Mouse (Mus musculus): Measurements from ENCODE around the gene Hoxd3. TPM values are rescaled to one million over a fixed set of nuclear protein-coding genes. Genes with fewer than 3 reads are reported as not detected.

Hoxd3 gene
- polyA plus RNA-seq, 1 experiment: 0.54 TPM

DNA sequence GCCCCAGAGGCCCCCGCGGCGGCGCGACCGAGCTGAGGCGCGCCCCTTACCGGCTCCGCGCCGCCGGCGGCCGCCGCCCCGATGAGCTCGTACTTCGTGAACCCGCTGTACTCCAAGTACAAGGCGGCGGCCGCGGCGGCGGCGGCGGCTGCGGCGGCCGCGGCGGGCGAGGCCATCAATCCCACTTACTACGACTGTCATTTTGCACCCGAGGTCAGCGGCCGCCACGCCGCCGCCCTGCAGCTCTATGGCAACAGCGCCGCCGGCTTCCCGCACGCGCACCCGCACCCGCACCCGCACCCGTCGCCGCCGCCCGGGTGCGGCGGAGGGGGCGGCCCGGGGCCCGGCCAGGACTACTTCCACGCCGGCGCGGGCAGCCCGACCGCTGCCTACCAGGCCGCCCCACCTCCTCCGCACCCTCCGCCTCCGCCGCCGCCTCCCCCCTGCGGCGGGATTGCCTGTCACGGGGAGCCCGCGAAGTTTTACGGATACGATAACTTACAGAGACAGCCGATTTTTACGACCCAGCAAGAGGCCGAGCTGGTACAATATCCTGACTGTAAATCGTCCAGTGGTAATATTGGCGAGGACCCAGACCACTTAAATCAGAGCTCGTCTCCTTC lies 6.1 kb upstream of the Hoxd3 start:
- no peak overlapping the region for H3K27ac ChIP-seq (ENCODE audit: control insufficient read depth, insufficient read depth, low read length)
- H3K27me3 ChIP-seq (ENCODE audit: control insufficient read depth, insufficient read depth, low read length): peaks cover 19% of the 10 kb centered on the region
- TF ChIP-seq POLR2A (IDR thresholded peaks at IDR 0.05; ENCODE audit: control insufficient read depth, extremely low read depth, insufficient read depth, low read length, poor library complexity): no peak
- TF ChIP-seq CTCF (IDR thresholded peaks at IDR 0.05; ENCODE audit: borderline replicate concordance, control insufficient read depth, extremely low read depth, insufficient read depth, low read length, poor library complexity): no peak
- peaks cover 11% of the 10 kb centered on the region for H3K4me1 ChIP-seq (replicated peaks; ENCODE audit: control insufficient read depth, insufficient read depth, low read length)
- under 1% methylated on average over 84 of the region's 85 CpGs for WGBS
- no peak overlapping the region for H3K4me3 ChIP-seq (ENCODE audit: control insufficient read depth, insufficient read depth, low read length)
- H3K36me3 ChIP-seq (ENCODE audit: control insufficient read depth, insufficient read depth, low read length): no peaks in the 10 kb centered on the region
- no peak for DNase-seq

DNA sequence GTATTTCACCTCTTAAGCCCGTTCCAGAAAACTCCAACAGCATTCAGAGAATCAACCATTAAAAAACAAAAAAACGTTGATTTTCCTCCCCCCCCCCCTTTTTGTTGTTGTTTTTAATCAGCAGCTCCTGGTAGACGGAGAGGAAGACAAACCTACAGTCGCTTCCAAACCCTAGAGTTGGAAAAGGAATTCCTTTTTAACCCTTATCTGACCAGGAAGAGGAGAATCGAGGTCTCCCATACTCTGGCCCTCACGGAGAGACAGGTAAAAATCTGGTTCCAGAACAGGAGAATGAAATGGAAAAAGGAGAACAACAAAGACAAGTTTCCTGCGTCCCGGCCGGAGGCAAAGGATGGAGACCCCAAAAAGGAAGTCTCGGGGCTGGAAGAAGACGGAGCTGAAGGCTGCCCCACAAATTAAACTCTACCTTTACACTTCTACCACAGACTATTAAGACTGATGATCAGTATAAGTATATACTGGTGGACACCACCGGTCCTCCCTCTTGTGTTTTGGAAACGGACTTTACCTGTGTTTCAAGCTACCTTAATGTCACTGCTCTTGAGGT lies 5.2 kb upstream of the Hoxd3 start:
- no peaks in the 10 kb centered on the region for H3K36me3 ChIP-seq (ENCODE audit: control insufficient read depth, insufficient read depth, low read length)
- DNase-seq: no peak
- peaks cover 21% of the 10 kb centered on the region for H3K27me3 ChIP-seq (ENCODE audit: control insufficient read depth, insufficient read depth, low read length)
- TF ChIP-seq POLR2A (IDR thresholded peaks at IDR 0.05; ENCODE audit: control insufficient read depth, extremely low read depth, insufficient read depth, low read length, poor library complexity) (no peak), CTCF (IDR thresholded peaks at IDR 0.05; ENCODE audit: borderline replicate concordance, control insufficient read depth, extremely low read depth, insufficient read depth, low read length, poor library complexity) (no peak)
- WGBS: 15% methylated on average over 13 of the region's 13 CpGs
- H3K4me3 ChIP-seq (ENCODE audit: control insufficient read depth, insufficient read depth, low read length): no peak overlapping the region
- no peak overlapping the region for H3K27ac ChIP-seq (ENCODE audit: control insufficient read depth, insufficient read depth, low read length)
- H3K4me1 ChIP-seq (replicated peaks; ENCODE audit: control insufficient read depth, insufficient read depth, low read length): peaks cover 11% of the 10 kb centered on the region

DNA sequence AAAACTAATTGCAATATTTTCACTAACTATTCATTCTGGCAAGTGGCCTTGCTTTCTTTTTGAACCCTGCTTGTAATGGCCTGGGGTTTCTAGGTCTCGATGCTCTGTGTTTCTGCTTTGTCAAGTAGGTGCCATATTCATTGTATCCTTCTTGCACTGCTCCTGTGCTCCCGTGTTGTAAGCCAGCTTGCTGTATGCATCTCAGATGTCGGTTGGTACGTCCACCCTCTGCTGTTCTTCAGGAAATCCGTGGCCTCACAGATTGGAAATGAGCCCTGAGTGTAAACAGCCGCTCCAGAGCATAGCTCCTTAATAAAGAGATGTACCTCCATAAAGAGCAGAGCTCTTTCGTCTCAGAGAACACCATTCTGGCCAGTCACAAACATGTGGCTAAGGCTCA lies 4.1 kb upstream of the Hoxd3 start:
- Histone ChIP-seq H3K36me3 (ENCODE audit: control insufficient read depth, insufficient read depth, low read length) (no peaks in the 10 kb centered on the region), H3K27ac (ENCODE audit: control insufficient read depth, insufficient read depth, low read length) (no peak overlapping the region), H3K4me3 (ENCODE audit: control insufficient read depth, insufficient read depth, low read length) (no peak overlapping the region), H3K4me1 (replicated peaks; ENCODE audit: control insufficient read depth, insufficient read depth, low read length) (peaks cover 11% of the 10 kb centered on the region), H3K27me3 (ENCODE audit: control insufficient read depth, insufficient read depth, low read length) (peaks cover 29% of the 10 kb centered on the region)
- DNase-seq: no peak
- 48% methylated on average over 7 of the region's 7 CpGs for WGBS
- TF ChIP-seq POLR2A (IDR thresholded peaks at IDR 0.05; ENCODE audit: control insufficient read depth, extremely low read depth, insufficient read depth, low read length, poor library complexity) (no peak), CTCF (IDR thresholded peaks at IDR 0.05; ENCODE audit: borderline replicate concordance, control insufficient read depth, extremely low read depth, insufficient read depth, low read length, poor library complexity) (no peak)

DNA sequence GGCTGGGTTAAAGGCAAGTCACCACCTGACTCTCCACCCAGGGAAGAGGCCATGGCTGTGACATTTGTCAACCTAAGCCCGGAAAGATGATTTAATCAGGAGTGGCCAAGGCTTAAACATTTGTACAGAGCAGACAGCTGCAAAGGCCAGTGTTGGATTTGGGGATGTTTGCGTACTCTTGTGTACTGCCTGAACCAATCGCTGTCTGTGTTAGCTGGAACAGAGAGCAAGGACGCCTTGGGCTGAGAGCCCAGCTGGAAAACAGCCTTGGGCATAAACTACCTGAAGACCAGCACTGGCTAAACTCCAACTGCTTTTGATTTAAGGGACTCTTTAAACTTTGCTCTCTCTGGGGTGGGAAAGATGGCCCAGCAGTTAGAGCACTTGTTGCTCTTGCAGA lies 3.1 kb upstream of the Hoxd3 start:
- Histone ChIP-seq H3K27me3 (ENCODE audit: control insufficient read depth, insufficient read depth, low read length) (peaks cover 29% of the 10 kb centered on the region), H3K36me3 (ENCODE audit: control insufficient read depth, insufficient read depth, low read length) (no peaks in the 10 kb centered on the region), H3K27ac (ENCODE audit: control insufficient read depth, insufficient read depth, low read length) (no peak overlapping the region), H3K4me3 (ENCODE audit: control insufficient read depth, insufficient read depth, low read length) (no peak overlapping the region), H3K4me1 (replicated peaks; ENCODE audit: control insufficient read depth, insufficient read depth, low read length) (peaks cover 11% of the 10 kb centered on the region)
- WGBS: 71% methylated on average over 4 of the region's 4 CpGs
- DNase-seq: no peak
- TF ChIP-seq CTCF (IDR thresholded peaks at IDR 0.05; ENCODE audit: borderline replicate concordance, control insufficient read depth, extremely low read depth, insufficient read depth, low read length, poor library complexity) (no peak), POLR2A (IDR thresholded peaks at IDR 0.05; ENCODE audit: control insufficient read depth, extremely low read depth, insufficient read depth, low read length, poor library complexity) (no peak)

DNA sequence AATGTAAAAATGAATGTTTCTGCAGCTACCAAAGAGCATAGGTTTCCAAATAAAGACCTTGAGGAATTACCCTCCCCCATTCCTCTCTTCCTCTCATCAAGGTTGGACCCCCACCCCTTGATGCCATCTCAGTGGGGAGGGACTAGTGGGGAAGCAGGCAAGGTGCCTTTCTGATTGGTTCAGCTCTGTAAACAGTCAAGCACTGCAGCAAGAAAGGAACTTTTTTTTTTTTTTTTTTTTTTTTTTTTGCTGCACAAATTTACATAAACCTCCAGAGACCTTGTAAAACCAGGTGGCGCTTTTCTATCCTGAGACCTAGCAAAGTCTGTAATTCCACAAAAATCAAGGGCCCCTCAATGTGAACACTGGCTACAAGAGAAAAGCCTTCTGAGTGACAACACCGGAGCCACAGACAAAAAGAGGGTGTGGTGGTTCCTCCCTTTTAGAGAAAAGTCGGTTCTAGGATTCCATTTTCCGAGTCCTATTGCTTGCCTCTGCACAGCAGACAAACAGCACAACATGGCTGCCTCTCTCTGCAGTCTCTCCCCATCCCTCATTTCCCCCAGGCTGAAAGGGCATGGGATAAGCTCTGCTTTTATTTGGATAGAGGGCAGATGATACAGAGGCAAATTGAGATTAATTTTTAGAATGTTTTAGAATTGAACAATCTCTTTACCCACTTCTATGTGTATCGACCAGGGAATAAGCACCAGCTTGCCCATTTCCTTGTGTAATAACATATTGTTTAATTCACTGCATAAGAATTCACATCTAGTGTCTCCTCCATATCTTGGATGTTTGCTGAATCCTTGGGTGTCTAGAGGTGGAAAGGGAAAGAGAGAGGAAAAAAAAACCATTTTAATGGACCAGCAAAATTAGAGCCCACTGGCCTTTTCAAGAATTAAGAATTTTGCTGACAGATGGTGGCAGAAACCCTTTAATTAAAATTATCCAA lies 2.0 kb upstream of the Hoxd3 start:
- no peak overlapping the region for H3K4me3 ChIP-seq (ENCODE audit: control insufficient read depth, insufficient read depth, low read length)
- DNase-seq: no peak
- 23% methylated on average over 5 of the region's 5 CpGs for WGBS
- peaks cover 9% of the 10 kb centered on the region for H3K4me1 ChIP-seq (replicated peaks; ENCODE audit: control insufficient read depth, insufficient read depth, low read length)
- no peaks in the 10 kb centered on the region for H3K36me3 ChIP-seq (ENCODE audit: control insufficient read depth, insufficient read depth, low read length)
- TF ChIP-seq CTCF (IDR thresholded peaks at IDR 0.05; ENCODE audit: borderline replicate concordance, control insufficient read depth, extremely low read depth, insufficient read depth, low read length, poor library complexity) (no peak), POLR2A (IDR thresholded peaks at IDR 0.05; ENCODE audit: control insufficient read depth, extremely low read depth, insufficient read depth, low read length, poor library complexity) (no peak)
- H3K27me3 ChIP-seq (ENCODE audit: control insufficient read depth, insufficient read depth, low read length): peaks cover 28% of the 10 kb centered on the region
- H3K27ac ChIP-seq (ENCODE audit: control insufficient read depth, insufficient read depth, low read length): no peak overlapping the region

DNA sequence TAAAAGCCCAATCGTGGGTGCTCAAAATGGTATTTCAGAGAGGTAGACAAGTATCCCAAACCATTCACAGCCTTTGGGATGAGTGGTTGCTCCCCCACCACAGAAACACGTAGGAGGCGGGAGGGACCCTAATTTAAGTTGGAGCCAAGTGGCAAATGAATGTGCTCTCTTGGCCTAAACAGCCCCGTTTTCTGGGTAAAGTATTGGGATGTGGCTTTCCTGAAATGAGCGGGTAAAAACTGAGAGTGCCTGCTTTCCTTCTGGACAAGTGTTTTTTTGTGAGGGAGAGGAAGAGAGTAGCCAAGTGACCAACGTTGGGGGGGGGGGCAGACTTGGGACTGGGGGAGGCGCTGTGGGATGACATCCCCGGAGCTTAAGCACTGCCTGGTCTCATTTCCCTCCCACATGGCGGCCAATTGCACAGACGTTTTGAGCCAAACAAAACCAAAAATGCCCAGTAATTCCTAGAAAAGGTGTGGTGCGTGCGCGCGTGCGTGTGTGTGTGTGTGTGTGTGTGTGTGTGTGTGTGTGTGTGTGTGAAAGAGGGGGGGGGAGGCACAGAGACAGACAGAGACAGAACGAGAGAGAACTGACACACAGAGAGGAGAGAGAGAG lies 691 bp upstream of the Hoxd3 start:
- Histone ChIP-seq H3K27me3 (ENCODE audit: control insufficient read depth, insufficient read depth, low read length) (peaks cover 22% of the 10 kb centered on the region), H3K27ac (ENCODE audit: control insufficient read depth, insufficient read depth, low read length) (no peak overlapping the region), H3K4me1 (replicated peaks; ENCODE audit: control insufficient read depth, insufficient read depth, low read length) (no peaks in the 10 kb centered on the region), H3K4me3 (ENCODE audit: control insufficient read depth, insufficient read depth, low read length) (no peak overlapping the region), H3K36me3 (ENCODE audit: control insufficient read depth, insufficient read depth, low read length) (no peaks in the 10 kb centered on the region)
- no peak for DNase-seq
- WGBS: 11% methylated on average over 16 of the region's 16 CpGs
- no peak for TF ChIP-seq CTCF (IDR thresholded peaks at IDR 0.05; ENCODE audit: borderline replicate concordance, control insufficient read depth, extremely low read depth, insufficient read depth, low read length, poor library complexity)
- TF ChIP-seq POLR2A (IDR thresholded peaks at IDR 0.05; ENCODE audit: control insufficient read depth, extremely low read depth, insufficient read depth, low read length, poor library complexity): no peak
